Mouse (Mus musculus) v-Abl transformed pro-B cells (cell line): ENCODE measurements around the gene Dag1.

Experiments
- in situ Hi-C, 2 experiments: fragments of 400-800 bp; cut with MboI; formaldehyde crosslinking; loops; one replicate each; pipeline ENCODE4 v1.15.1; 2025; ENCODE audit not compliant: unreplicated experiment in 2 of 2

The Dag1 gene

GRCm38 (mm10) chr9:108189787-108190679 lies 73.7 kb downstream of the Dag1 start, which contains the start of gene Bsn:
TSS of gene Bsn (minus strand) at chr9:108190384.
- in situ Hi-C loops: no loop called here

- in situ Hi-C loops: no loop called here
These were observed 74.3 kb downstream of the Dag1 start for GRCm38 (mm10) chr9:108189488-108189786.

GRCm38 (mm10) chr9:108189023-108189422 lies 74.7 kb downstream of the Dag1 start:
- in situ Hi-C loops: no loop called here

- in situ Hi-C loops: no loop called here
These were observed 75.2 kb downstream of the Dag1 start for GRCm38 (mm10) chr9:108188511-108188910.

- in situ Hi-C loops: no loop called here
These were observed 76.1 kb downstream of the Dag1 start for GRCm38 (mm10) chr9:108187616-108188015.

GRCm38 (mm10) chr9:108185786-108186185 lies 78.0 kb downstream of the Dag1 start:
- in situ Hi-C loops: no loop called here

- in situ Hi-C loops: no loop called here
These were observed 80.2 kb downstream of the Dag1 start for GRCm38 (mm10) chr9:108183531-108183994.

- in situ Hi-C loops: no loop called here
These were observed 80.8 kb downstream of the Dag1 start for GRCm38 (mm10) chr9:108182806-108183506.

GRCm38 (mm10) chr9:108178391-108178790 lies 85.4 kb downstream of the Dag1 start:
- in situ Hi-C loops: no loop called here

- in situ Hi-C loops: no loop called here
These were observed 88.5 kb downstream of the Dag1 start for GRCm38 (mm10) chr9:108175116-108175838.

GRCm38 (mm10) chr9:108172777-108173350 lies 90.9 kb downstream of the Dag1 start:
- in situ Hi-C loops: no loop called here

GRCm38 (mm10) chr9:108169751-108170150 lies 94.0 kb downstream of the Dag1 start:
- in situ Hi-C loops: no loop called here

- in situ Hi-C loops: no loop called here
These were observed 98.6 kb downstream of the Dag1 start for GRCm38 (mm10) chr9:108165143-108165542.

GRCm38 (mm10) chr9:108163646-108164284 lies 100.0 kb downstream of the Dag1 start:
- in situ Hi-C loops: no loop called here

- in situ Hi-C loops: no loop called here
These were observed 105.9 kb downstream of the Dag1 start for GRCm38 (mm10) chr9:108157891-108158290.

GRCm38 (mm10) chr9:108157451-108157850 lies 106.3 kb downstream of the Dag1 start:
- in situ Hi-C loops: no loop called here

- in situ Hi-C loops: no loop called here
These were observed 107.0 kb downstream of the Dag1 start for GRCm38 (mm10) chr9:108156786-108157185.

- in situ Hi-C loops: no loop called here
These were observed 108.9 kb downstream of the Dag1 start for GRCm38 (mm10) chr9:108154814-108155213.
